Mouse (Mus musculus) erythroid progenitor cell, adult 5-6 weeks (primary cell): ENCODE results near the gene Prkx. TPM values are rescaled to one million over a fixed set of nuclear protein-coding genes. Genes with fewer than 3 reads are reported as not detected.

ENCODE experiments used
- ATAC-seq: replicated peaks from 2 replicates; pipeline ENCODE4 v1.8.0; 2016; ENCODE audit warnings: moderate number of reproducible peaks, mild to moderate bottlenecking, moderate TSS enrichment, inconsistent platforms; ENCODE audit not compliant: poor library complexity, low FRiP score, severe bottlenecking
- total RNA-seq, 2 experiments: library from RNA; stranded (forward) in 1 of 2; stranded (reverse) in 1 of 2; fragments of 150-400 nt in 1 of 2; fragments of 186-747, 209-891 nt in 1 of 2; gene quantifications; 2 replicates each; pipeline versions ENCODE4 v1.2.3 to v1.2.4; 2015 to 2017; ENCODE audit warnings: low replicate concordance in 2 of 2

Gene Prkx
- total RNA-seq (2015; ENCODE audit: low replicate concordance) (3.6 and 4.6 TPM in 2 replicates), total RNA-seq (2017; ENCODE audit: low replicate concordance) (1.2 and 3.0 TPM in 2 replicates)

- no peak for ATAC-seq
Measured at GRCm38 (mm10) chrX:77796238-77796835, at the start of gene Prkx. Gene Prkx (minus strand): TSS chrX:77796278.

DNA sequence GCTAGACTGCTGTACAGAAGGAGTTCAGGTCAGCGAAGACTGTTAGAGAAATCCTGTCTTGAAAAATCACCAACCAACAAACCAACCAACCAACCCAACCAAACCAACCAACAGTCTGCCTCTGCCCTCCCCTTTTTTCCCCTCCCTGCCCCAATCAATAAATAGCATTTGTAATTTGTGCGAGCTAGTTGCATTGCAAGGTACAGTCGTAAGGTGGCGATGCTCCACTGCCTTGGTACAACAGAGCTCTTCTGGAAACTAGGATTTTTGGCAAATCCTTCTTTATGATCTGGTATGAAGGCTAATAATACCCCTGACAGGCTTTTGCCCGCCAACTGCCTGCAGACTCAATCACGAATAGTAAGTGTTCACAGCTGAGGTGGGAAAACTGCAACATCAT lies 16.0 kb upstream of the Prkx start:
- ATAC-seq: no peak

- no peak for ATAC-seq
Measured at GRCm38 (mm10) chrX:77810608-77811206, 14.6 kb upstream of the Prkx start.

GRCm38 (mm10) chrX:77808602-77809001 lies 12.5 kb upstream of the Prkx start:
- no peak for ATAC-seq

DNA sequence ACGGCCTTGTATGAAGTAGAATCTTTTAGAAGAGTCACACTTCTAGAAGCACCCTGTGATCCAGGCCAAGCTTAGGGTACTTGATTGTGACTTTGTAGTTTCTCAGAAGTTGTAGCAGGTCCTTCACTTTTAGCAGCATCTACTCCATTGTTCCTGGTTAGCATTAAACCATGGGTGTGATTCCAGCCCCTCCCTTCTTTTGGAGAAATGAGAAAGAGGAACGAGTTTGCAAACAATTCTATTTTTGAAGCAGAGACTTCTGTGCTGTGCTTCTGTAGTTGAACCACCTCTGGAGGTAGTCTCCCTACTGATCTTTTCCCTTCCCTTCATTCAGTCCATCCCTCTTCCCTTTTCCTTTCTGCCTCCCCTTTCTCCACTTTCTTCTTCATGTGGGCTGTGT lies 6.2 kb upstream of the Prkx start:
- no peak for ATAC-seq

- no peak for ATAC-seq
Measured at GRCm38 (mm10) chrX:77801543-77801942, 5.5 kb upstream of the Prkx start.

- ATAC-seq: no peak
Measured at GRCm38 (mm10) chrX:77799554-77799953, 3.5 kb upstream of the Prkx start.

DNA sequence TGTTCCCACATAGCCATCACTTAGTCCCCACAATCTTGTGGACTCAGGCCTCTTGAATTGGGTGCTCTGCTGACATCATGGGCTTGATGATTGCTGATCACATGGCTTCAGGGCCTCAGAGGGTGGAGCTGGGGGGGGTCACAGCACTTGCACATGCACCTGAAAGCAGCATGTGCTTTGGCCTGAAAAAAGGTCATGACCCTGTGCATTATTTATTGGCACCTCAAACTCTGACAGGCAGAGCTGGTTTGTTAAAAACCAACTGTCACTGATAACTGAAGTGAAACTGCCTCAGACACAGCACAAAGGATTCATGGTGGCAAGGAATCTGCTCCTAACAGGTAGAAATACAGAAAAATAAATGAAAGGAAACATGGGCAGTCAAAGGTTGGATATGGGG lies 1.7 kb upstream of the Prkx start:
- ATAC-seq: no peak

- no peak for ATAC-seq
Measured at GRCm38 (mm10) chrX:77796916-77797315, 838 bp upstream of the Prkx start.

DNA sequence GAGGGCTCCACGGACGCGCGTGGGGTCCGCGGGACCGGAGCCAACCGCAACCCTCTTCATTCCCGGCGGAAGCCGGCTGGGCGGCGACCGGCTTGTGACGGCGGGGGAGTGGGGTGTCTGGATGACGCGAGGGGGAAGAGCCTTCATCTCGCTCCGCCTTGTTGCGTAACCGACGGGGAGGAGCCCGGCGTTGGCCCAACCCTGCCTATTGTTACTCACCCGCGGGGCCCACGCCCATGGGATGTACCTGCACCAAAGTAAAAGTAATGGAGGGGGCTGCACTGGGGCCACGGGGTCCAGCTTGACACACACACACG lies 262 bp downstream of the Prkx start:
- ATAC-seq: peak; percentile 49; the same call in 1 of the 2 replicates

GRCm38 (mm10) chrX:77794962-77795857 lies 868 bp downstream of the Prkx start:
- no peak for ATAC-seq

- ATAC-seq: no peak
Measured at GRCm38 (mm10) chrX:77788675-77789074, 7.4 kb downstream of the Prkx start.

- no peak for ATAC-seq
Measured at GRCm38 (mm10) chrX:77786354-77786753, 9.7 kb downstream of the Prkx start.

DNA sequence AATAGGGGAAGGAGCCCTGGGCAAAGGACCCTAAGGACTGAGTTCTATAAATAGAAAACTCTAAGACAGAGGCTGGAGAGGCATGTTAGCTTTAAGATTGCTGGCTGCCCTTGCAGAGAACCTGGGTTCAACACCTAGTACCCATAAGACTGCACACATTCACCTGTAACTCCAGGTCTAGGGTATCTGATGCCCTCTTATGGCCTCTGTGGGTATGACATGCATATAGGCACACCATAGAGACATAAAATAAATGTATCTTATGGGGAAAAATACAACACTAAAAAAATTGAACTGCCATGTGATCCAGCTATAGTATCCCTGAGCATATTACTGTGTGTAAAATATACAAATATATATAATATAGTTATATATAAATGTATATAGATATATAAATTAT lies 18.3 kb downstream of the Prkx start:
- ATAC-seq: no peak

DNA sequence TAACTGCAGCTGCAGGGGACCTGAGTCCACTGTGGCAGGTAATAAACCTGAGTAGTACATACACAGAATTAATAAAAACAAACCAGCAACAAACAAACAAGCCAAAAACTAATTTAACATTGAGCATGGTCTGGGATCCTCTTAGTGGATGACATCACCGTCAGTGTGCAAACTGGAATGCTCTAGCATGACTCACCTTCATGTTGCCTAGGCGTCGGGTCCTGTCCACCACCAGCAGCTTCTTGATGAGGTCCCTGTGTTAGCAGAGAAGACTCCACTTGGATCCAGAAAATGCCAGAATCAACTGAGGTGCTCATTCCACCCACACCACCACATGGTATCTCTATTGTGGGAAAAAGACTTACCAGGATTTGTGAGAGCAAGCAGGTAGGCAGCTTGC lies 30.9 kb downstream of the Prkx start:
- ATAC-seq: no peak

GRCm38 (mm10) chrX:77744260-77744659 lies 51.8 kb downstream of the Prkx start:
- ATAC-seq: no peak

DNA sequence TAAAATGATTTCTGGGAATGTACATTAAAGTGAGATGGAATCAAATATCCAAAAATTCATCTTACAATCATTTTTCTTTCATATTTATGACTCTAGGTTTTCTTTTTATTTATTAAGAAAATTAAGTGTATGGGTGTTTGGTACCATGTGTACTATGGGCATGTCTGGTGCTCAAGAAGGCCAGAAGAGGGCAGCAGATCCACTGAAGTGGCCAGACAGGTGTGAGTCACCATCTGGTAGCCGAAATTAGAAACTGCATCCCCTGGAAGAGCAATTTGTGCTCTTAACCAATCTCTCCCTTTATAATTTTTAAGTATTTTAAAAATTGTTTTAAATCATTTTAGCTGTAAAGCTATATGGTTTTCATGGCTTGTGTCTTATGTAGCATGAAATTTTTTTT lies 54.7 kb downstream of the Prkx start:
- ATAC-seq: no peak

GRCm38 (mm10) chrX:77733930-77734536 lies 62.0 kb downstream of the Prkx start:
- ATAC-seq: no peak

DNA sequence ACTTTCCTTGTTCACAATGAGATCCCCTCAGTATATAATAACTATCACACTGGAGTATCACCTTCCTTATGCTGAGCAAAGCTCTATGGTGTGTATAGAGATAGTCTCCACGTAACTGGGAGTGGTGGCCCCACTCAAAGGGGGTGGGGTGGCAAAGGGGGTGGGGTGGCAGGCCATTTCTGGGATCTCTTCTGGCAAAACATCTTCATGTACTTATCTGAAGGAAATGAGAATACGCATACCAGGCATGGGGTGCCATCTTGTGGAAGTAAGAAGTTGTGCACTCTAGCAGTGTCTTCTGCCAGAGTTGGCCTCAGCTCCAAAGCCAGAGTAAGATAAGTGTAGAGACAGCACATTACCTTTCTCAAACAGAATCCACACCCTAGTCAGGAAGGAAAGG lies 75.8 kb downstream of the Prkx start:
- ATAC-seq: no peak
